Mouse (Mus musculus) frontal cortex, postnatal 10 days (tissue): Measurements from ENCODE around the gene Pdzd8.
A peak's percentile ranks its signal among the peaks of the same experiment; 100 is the strongest.

Experiments
- DNase-seq, 2 experiments: peaks; one replicate each; pipeline ENCODE4 v3.0.0; 2022; ENCODE audit warnings: low spot score in 2 of 2, mixed read lengths in 1 of 2

The Pdzd8 gene

DNA sequence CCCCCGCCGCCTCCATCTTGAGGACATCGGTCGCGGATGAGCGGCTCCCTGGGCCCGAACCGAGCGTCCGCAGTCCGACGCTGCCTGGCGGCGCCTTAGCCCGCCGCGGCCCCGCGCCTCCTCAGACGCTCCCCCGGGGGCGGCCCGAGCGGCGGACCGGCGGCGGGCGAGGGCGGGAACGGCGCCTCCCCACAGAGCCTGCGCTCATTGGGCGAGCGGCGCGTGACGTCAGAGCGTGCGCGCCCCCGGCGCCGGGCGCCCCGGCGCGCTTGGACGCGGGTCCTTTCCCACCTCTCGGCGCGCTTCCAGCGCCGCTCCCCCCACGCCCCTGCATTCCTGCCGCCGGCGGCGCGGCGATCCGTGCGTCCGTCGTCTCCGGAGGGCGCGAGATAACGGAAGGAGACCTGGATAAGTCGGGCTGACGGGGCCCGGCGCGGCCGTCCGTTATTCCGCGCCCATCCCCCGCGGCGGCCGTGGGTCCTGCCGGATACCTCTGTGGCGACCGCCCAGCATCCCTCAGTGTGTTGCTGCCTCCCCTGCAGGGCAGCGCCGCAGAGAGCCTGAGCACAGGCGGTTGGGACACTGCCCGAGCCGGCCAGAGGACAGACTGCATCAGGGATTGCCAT, at the start of gene Pdzd8:
Gene Pdzd8 (minus strand): TSS at position 123 of the 626 bp plus-strand sequence.
- DNase-seq, result peak; percentile 84 to 89

DNA sequence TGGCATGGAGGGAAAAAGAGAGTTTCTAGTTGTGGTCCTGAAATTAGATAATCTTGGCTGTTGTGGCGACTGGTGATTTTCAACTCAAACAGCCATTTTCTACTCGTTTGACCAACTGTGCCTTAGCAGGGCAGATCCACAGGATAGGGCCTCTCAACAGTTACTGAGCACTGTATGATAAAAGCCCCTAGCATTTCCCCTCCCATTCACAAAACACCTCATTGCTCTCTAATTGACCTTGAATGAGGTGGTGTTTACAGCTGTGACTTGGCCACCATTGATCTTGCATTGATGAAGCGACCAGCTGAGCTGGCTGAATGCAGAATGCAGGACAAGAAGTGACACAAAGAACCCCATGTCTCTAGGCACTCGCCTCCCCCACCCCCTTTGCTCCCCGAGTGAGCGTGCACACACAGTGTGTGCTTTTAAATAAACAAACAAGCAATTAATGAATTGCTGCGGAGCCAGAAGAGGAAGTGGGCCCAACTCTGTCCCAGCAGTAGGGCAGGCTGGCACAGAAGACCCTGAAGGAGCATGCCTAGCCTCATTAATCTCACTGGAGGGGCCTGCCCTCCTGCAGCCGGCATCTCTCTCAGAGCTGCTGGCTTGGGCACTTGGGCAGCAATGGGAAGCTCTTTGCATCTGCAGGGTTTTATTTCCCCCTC, 48.3 kb upstream of the Pdzd8 start:
- peak; percentile 48 to 73 for DNase-seq

DNA sequence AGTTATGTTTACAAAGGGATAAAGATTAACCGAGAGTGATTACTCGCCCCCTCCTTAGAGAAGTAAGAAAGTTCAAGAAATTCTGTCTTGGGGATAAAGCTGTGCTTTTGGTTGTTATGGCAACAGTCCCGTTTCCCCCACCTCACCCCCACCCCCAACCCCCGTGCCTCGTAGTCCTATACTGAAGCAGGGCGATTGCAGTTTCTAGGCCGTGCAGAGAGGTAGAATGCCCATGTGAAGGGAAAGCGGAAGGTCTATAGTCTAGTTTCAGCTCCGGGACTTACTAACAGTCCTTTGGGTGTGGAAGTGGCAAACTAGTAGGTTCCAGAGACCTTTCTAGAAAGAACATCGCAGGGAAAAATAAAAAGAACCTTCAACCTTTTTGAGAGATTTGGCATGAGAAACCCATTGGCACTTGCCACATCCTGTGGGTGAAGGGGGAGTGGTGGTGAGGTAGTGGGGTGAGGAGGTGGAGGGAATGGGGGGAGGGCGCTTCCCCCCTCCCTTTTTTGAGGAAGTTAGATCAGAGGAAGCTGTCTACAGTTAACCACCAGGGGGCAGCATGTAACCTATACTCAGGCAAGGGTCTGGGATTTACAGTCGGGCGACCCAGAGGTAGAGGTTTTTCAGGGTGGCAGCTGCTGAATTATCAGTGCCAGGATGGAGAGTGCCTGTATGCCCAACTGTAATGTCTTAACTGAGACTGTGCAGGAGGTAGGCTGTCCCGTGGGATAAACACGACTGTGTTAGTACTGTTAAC, 43.4 kb upstream of the Pdzd8 start:
- DNase-seq, result peak; percentile 60 to 64

DNA sequence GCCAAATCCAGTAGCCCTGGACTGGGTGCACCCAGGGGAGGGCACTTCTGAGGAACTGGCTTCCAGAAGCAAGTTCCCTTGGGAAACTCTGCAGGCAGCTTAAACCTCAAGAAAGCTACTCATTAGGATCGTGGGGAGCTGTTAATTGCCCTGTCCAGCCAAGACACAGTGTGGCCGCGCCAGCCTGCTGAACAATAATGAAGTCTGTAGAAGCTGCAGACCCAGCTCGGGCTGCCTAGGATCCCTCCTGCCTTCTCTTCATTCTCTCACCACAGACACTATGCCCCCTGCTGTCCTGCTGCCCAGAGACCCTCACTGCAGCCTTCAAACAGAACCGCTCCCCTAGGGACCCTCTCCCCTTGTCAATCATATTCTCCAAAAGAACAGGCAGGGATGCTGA, 42.8 kb upstream of the Pdzd8 start:
- DNase-seq, result peak; percentile 18 to 20

DNA sequence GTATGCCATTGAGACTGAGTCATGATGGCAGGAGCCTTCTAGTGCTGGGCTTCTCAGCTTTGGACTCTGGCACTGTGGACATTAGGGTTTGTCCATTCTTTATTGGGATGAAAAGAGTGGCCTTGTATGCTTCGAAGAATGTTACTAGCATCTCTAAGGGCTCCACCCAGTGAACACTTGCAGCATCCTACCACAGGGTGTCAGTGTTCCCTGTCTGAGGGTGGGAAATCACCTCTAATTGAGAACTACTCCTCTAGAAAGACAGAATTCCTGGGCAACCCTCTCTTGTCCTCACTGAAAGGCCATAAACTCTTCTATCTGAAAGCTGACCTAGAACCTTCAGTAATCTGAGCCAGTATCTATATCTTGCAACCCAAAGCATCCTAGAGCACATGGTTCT, 41.6 kb upstream of the Pdzd8 start:
- peak in 1 of 2 experiments; percentile 32 for DNase-seq

DNA sequence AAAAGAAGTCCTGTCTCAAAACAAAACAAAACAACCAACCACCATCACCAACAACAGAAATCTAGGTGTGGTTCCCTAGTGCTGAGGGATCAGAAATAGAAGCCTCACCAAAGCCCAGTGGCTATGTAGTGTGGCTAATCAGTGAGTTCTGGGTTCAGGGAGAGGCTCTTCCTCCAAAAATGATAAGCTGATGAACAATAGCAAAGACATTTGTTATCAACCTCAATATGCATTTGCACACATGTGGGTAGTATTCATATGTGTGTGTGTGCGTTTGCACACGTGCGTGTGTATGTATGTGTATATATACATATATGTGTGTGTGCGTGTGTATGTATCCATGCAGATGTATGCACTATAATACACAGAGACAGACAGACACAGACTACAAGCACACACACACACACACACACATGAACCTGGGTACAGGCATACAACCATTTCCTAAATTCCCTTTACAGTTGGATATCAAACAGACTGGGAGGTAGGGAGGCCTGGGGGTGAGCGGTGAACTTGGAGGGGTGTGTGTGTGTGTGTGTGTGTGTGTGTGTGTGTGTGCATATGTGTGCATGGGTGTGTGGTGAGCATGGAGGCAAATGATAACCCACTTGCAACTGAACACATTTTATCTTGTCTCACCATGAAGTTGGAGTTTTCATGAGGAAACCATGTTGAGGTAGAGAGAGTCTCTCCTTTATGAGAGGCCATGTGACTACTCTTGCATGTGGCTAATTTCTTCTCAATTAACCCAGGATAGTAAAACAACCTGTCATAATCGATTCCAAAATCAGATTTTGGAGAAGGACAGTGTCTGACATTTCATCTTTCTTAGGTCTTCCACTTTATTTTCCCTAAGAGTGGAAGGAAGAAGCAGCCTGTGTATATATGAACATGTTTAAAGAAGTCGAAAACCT, 39.3 kb upstream of the Pdzd8 start:
- no peak for DNase-seq

DNA sequence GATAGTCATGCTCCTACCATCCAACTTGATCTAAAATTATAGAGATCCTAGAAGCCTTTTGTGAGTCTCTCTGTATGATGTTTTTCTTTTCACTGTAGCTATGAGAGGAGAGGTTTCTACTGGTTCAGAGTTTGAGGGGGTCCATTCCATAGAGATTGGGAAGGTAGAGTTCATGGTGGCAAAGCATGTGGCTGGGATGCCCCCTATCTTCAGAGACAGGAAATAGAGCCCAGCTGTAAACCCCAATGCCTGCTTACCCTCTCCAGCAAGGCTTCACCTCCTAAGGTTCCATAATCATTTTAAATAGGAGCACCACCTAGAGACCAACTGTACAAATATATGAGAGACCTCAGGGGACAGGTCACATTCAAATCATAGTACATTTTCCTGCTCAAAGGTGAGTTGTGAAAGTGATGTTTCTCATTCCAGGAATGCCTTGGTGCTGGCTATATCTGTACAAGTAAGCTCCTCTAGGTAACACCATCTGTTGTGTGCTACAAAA, 36.9 kb upstream of the Pdzd8 start:
- no peak for DNase-seq

DNA sequence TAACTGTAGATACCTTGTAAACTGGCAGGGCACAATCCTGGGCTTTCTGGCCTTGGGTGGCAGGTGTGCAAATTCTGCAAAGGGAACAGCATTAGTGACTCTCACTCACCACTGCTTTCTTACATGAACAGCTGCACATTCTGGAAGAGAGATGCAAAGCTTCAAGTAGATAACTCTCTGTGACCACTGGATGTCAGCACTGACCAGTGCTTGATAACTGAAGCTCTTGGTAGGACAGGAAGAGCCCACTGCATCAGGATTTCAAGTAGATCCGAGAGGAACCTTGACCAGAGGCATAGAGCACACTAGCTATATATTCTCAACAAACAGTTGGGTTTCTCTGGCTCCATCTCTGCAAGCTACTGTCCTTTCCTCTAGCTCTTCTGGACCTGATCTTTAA, 34.4 kb upstream of the Pdzd8 start:
- DNase-seq, result no peak

DNA sequence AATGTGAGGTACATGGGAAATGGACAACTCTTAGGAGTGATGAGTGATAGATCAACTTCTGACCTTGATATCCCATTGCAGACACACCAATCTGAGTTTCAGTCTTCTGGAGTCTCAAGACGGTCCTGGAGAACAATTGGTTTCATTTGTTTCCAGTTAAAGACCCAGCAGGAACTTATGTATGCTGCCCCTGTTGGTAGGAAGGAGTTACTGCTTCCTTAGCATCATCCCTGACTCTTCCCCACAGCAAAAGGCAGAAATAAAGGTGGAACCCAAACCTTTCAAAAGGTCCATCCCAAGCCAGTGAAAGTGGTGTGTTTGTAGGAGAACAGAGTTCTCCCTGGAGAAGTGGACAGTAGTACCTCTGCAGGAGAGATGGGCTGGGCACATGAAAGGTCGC, 30.9 kb upstream of the Pdzd8 start:
- DNase-seq, result no peak

DNA sequence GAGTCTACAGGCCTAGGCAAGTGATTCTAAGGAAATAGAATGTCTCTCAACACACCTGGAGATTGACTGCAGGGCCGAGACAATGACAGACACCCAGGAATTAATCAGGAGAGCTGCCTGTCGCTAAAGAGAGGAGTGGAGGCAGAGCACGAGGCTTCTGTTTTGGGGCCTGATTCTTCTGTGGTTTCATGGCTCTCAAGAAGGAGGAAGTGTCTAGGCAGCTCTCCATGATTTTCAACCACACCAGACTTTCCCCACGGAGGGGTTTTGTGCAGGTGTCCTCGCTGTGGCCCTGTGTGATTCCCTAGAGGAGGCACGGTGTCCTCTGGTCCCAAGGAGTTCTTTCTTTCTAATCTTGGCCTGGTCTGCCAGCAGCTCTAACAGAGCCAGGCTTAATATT, 29.4 kb upstream of the Pdzd8 start:
- no peak for DNase-seq

DNA sequence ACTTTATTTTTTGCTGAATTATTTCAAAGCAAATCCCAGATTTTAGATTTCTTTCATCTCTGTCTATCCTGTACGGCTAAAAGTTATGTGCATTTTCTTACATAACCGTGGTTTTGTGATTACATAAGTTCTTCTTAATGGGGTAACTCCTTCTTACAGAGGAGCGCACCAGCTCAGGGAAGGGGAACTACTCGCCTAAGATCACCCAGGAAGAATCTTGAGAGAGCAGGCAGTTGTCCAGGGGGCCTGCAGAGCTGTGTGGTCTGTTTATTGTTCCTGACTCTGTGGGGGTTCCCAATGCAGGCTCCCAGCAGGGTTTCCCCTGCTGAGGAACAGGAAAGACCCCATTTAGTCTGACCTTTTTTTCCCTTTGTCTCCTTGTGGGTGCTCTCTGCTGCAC, 27.3 kb upstream of the Pdzd8 start:
- DNase-seq, result no peak

DNA sequence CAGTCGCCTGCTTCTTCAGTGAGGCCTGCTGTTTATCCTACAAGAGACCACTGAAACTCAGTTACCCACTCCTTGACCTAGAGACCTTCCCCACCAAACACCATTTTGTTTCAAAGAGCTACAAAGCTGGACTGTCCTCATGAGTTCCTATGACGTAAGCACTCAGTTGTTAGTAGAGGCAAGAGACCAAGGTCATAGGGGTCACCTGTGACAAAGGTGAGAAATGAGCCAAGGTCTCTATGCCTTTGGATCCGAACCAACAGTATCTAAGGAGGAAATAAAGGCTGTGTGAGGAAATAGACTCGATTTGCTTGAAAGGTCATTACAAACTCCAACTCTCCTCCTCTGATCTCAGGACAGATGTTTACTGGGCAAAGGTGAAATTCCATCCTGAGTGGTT, 25.4 kb upstream of the Pdzd8 start:
- no peak for DNase-seq

DNA sequence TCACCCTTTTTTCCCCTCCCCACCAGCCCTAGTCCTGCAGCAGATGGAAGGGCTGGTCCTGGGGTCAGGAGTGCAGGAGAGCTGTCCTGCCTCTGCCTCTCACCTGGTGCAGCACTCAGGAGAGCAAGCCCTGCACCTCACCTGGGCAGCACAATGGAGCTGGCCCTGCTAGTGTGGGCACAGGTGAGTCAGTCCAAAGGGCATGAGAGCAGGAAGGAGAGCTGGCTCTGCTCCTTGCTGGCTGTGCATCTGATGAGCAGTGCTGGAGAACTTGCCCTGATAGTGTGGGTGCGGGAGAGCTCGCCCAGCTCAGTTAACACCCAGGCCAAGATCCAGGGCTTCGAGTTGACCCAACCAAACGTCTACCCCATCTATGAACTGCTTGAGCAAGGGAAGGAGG, 22.3 kb upstream of the Pdzd8 start:
- DNase-seq, result no peak

DNA sequence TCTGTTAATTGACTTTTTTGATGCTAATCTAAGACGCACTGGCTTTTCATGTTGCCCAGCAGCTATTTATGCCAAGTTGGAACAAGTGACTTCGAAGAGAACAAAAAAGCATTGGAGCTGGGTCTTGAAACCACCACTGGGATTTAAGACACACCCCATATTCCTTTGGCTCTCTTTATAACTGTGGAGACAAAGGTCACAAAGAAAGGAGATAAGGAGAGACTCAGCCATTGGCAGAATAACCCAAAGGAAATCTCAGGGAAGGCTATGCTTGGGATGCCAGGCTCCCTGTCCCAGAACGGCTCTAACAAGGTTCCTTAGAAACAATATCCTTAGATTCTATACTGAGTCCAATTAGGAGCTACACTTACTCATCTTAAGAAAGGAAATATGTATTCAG, 21.1 kb upstream of the Pdzd8 start:
- no peak for DNase-seq

DNA sequence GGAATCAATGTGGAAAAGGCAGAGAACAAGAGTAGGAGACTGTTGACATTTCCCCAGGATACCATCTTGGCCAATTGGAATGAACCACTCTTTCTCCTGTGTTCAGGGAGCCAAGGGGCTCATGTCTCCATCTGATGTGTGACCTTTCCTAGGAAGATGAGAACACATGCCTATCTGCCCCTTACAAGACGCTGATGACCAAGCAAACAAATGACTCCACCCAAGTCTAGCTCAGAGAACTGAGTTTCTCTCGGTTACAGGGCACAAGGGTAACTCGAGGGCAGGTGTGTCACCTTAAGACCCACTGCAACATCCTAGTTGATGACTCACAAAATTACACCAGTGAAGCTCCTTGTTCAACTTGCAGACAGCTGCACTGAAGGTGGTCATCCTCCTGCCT, 18.1 kb upstream of the Pdzd8 start:
- DNase-seq, result no peak

DNA sequence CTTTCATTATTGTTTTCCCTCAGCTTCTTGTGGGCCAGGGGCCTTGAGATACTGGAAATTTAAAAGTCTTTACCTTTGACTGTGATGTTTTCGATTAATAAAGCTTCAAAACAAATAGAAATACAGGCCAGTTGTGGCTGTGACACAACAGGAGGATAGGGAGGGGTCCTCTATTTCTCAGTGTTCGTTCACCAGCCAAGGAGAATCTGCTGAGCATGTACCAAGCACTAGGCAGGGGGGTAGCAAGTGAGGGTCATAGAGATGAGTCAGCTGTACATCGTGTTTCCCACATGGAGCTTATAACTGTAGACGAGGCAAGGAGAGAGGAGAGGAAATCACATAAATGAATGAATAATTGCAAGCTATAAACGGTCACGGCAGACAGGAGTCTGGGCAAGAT, 17.1 kb upstream of the Pdzd8 start:
- no peak for DNase-seq

DNA sequence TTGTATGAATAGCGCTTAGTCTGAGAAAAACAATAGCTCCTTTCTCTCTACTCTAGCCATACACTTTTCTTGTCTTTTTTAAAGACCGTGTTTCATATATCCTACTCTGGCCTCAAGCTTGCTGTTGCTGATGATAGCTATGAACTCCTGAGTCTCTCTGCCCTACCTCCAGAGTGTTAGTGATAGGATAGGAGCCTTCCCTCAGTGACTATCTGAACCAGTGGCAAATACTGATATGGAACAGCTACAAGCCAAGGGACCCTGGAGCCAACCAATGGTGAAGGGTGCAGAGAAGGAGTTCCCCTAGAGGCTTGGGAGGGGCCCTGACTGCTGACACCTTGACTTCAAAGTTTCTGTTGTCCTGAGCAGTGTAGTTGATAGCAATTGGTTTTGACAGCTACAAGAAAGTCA, 14.9 kb upstream of the Pdzd8 start:
- DNase-seq, result no peak

DNA sequence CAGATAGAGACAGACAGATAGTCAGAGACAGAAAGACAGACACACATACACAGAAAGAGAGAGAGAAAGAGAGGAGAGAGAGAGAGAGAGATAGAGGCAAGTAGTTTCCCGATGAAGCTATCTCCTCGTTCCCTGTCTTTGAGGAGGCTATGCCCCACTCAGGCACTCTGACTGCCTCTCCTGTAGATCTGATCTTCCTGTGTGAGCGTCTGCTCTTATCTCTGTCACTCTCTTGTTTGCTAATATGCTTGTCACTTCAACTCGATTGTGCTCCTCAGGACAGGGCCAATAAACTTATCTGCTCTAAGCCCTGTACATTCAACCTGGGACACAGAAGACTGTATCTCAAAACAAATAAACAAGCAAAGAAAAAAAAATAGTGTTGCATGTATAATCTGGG, 13.6 kb upstream of the Pdzd8 start:
- DNase-seq, result no peak

DNA sequence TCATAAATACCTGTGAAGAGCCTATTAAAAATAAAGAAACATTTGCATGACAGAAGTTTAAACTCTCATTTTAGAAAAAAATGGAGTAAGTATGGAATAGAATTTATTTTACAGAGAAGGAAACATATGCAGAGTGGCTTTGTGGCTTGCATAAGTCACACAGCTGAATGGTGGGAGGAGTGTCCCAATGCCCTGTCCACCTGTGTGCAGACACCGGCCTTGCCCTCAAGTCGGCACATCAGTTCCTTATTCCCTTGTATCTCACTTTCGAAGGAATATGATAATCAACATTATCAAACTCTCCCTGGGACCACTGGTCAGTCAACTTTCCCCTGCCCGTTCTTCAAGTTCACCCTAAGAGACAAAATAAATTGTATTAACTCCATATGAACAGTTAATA, 12.3 kb upstream of the Pdzd8 start:
- DNase-seq, result no peak

DNA sequence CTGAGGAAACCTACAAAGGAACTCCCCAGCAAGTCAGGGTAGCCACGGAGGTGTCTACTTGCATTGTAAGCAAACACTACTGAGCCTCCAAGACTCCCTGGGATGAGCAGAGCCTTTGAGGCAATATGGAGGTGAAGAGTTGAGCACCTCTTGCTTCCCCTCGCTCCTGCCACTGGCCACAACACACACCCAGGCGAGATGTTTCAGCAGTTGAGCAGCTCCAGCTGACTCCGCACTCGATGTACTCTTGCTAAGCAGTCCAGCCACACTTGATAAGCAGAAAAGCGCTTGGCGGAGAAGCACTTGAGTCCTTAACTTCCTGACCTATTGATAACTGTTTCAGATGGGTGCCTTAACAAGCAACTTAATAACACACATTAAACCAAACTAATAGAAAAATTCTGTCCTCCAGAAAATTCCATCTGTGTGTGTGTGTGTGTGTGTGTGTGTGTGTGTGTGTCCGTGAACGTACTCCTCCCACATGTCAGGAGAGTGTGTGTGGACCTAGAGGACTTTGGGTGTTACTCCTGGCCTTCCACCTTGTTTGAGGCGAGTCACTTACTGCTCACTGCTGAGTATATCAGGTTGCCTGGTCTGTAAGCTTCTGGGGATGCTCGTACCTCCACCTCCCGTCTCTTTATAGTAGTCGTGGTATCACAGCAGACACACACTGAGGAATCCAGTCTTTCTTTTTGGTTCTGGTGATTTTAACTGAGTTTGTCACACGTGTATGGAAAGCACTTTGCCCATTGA, 11.4 kb upstream of the Pdzd8 start:
- DNase-seq, result no peak

DNA sequence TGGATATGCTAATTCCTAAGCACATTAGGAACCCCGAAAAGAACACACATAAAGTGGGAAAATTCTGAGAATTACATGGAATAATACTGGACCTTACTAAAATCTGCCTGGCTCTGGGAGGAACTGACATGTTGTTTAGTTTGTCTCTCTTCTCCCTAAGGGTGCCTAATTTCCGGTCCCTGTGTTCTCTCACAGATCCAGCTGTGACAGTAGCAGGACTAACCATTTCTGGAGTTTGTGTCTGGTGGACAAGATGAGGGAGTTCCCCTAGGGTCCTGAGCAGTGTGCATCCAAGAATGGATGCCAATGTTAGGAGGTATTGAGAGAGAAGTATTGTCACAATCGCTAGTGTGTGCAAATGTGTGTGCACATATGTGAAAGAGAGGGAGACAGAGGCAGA, 10.8 kb upstream of the Pdzd8 start:
- DNase-seq, result no peak
